Comparison of ENCODE assay signal across 8 mouse cellular contexts in the genomic region with DNA sequence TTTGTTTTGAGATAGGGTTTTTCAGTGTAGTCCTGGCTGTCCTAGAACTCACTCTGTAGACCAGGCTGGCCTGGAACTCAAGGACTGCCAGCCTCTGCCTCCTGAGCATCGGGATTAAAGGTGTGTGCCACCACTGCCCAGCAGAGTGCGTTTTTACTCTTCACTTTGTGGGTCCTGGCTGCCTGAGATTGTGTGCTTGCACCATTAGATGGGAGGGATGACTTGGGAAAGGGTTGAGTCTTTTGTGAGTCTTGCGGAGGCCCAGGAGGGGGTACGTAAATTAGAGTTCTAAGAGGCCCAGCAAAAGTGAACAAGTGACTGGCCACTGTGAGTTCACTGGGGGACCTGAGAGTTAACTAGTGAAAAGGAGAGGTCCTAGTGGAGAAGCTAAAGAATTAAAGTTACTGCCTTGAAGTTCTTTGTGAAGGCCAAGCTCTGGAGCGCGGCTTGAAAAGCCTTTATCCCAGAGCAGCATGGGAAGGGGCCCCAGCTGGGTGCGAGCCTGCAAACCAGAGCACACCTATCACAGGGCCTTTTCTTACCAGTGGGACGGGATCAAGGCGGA. TPM values are rescaled to one million over a fixed set of nuclear protein-coding genes. Genes with fewer than 3 reads are reported as not detected.
A peak's percentile ranks its signal among the peaks of the same experiment; 100 is the strongest.
DNase-seq lines count a peak whose midpoint lies in the region; ATAC-seq and TF ChIP-seq lines count a peak whose summit lies in the region.

No protein-coding gene starts in this region.

- H3K9ac ChIP-seq in hindbrain, embryonic 12.5 days: peak overlapping the region; percentile 59
- H3K9ac ChIP-seq in midbrain, embryonic 11.5 days (ENCODE audit: low read length): peak overlapping the region; percentile 72

- H3K4me2 ChIP-seq in hindbrain, embryonic 12.5 days (replicated peaks): peak overlapping the region; percentile 60
- peak overlapping the region; percentile 60 for H3K4me2 ChIP-seq in midbrain, embryonic 11.5 days

- H3K9me3 ChIP-seq in embryonic facial prominence, embryonic 10.5 days: no peaks in the 10 kb centered on the region
- H3K9me3 ChIP-seq in hindbrain, embryonic 12.5 days (replicated peaks): no peaks in the 10 kb centered on the region
- H3K9me3 ChIP-seq in midbrain, embryonic 11.5 days (ENCODE audit: control insufficient read depth, low read length): no peaks in the 10 kb centered on the region

- no peak for DNase-seq in lung, adult 2 months
- DNase-seq in lung, postnatal 14 days: no peak
- DNase-seq in embryonic facial prominence, embryonic 10.5 days (ENCODE audit: low spot score): no peak
- DNase-seq in midbrain, embryonic 11.5 days (ENCODE audit: low spot score, missing footprints): no peak
- DNase-seq in urinary bladder, postnatal 10 days (ENCODE audit: low spot score): no peak
- DNase-seq in layer of hippocampus, postnatal 36 days: no peak
- DNase-seq in left cerebral cortex, postnatal 25 days (ENCODE audit: low spot score in 2 of 2): no peak

- H3K4me1 ChIP-seq in lung, adult 2 months (ENCODE audit: control insufficient read depth, insufficient read depth, low read length): no peaks in the 10 kb centered on the region; the same call in 1 of the 2 replicates
- peaks cover 26% of the 10 kb centered on the region for H3K4me1 ChIP-seq in embryonic facial prominence, embryonic 10.5 days
- peaks cover 27% of the 10 kb centered on the region for H3K4me1 ChIP-seq in hindbrain, embryonic 12.5 days
- peaks cover 10% of the 10 kb centered on the region for H3K4me1 ChIP-seq in midbrain, embryonic 11.5 days (ENCODE audit: control insufficient read depth, insufficient read depth, low read length)

- peak; percentile 30; the same call in 1 of the 2 replicates for TF ChIP-seq POLR2A in lung, adult 2 months (IDR thresholded peaks at IDR 0.05; ENCODE audit: borderline replicate concordance, extremely low read depth, low read depth, low read length)

- peak; percentile 51; the same call in 1 of the 2 replicates for ATAC-seq in hindbrain, embryonic 12.5 days (ENCODE audit: low FRiP score)
- peak; percentile 43 for ATAC-seq in midbrain, embryonic 11.5 days (ENCODE audit: low FRiP score)

- H3K4me3 ChIP-seq in lung, adult 2 months (replicated peaks; ENCODE audit: extremely low read depth, low read depth, low read length): peak overlapping the region; percentile 74
- peak overlapping the region; percentile 89 for H3K4me3 ChIP-seq in embryonic facial prominence, embryonic 10.5 days
- peak overlapping the region; percentile 83 for H3K4me3 ChIP-seq in hindbrain, embryonic 12.5 days
- peak overlapping the region; percentile 80 for H3K4me3 ChIP-seq in midbrain, embryonic 11.5 days (ENCODE audit: low read depth, low read length)

- H3K27me3 ChIP-seq in embryonic facial prominence, embryonic 10.5 days (replicated peaks; ENCODE audit: low read depth, poor library complexity, severe bottlenecking): no peaks in the 10 kb centered on the region
- H3K27me3 ChIP-seq in hindbrain, embryonic 12.5 days: no peaks in the 10 kb centered on the region
- no peaks in the 10 kb centered on the region for H3K27me3 ChIP-seq in midbrain, embryonic 11.5 days (ENCODE audit: control insufficient read depth, insufficient read depth, low read length)

- 27% methylated on average over 9 of the region's 9 CpGs for WGBS in lung, adult 2 months
- 5% methylated on average over 9 of the region's 9 CpGs for WGBS in embryonic facial prominence, embryonic 10.5 days
- 5% methylated on average over 9 of the region's 9 CpGs for WGBS in hindbrain, embryonic 12.5 days
- 1% methylated on average over 9 of the region's 9 CpGs for WGBS in midbrain, embryonic 11.5 days

- H3K27ac ChIP-seq in embryonic facial prominence, embryonic 10.5 days (replicated peaks): peak overlapping the region; percentile 99
- peak overlapping the region; percentile 99 for H3K27ac ChIP-seq in hindbrain, embryonic 12.5 days
- peak overlapping the region; percentile 83 for H3K27ac ChIP-seq in midbrain, embryonic 11.5 days (ENCODE audit: low read depth, low read length)

- intact Hi-C loops in left cerebral cortex, postnatal 25 days (cut with DNase I): no loop called here

- H3K36me3 ChIP-seq in embryonic facial prominence, embryonic 10.5 days (replicated peaks): peaks cover 25% of the 10 kb centered on the region
- 0 out of 2 replicates have a peak, but pooled peaks cover 5% of the 10 kb centered on the region for H3K36me3 ChIP-seq in hindbrain, embryonic 12.5 days
- no peaks in the 10 kb centered on the region for H3K36me3 ChIP-seq in midbrain, embryonic 11.5 days (ENCODE audit: control insufficient read depth, insufficient read depth, low read length)

- no peak for TF ChIP-seq CTCF in lung, adult 2 months (IDR thresholded peaks at IDR 0.05; ENCODE audit: insufficient read depth, low read length)

RNA-seq across cellular contexts. Expression of a gene that starts 1.3 kb away (rescaled TPM):
- polyA plus RNA-seq in lung, adult 2 months (2012; rRNA removed): 73.3 and 85.3 TPM in 2 replicates
- 73.1 and 84.1 TPM in 2 replicates for polyA plus RNA-seq in embryonic facial prominence, embryonic 10.5 days (2016; fragmentation: Nextera tagmentation; extraction: Ambion mirVana)
- polyA plus RNA-seq in hindbrain, embryonic 12.5 days (2016; fragmentation: Nextera tagmentation; extraction: Ambion mirVana): 76.7 and 77.9 TPM in 2 replicates
- polyA plus RNA-seq in midbrain, embryonic 11.5 days (2014; fragmentation: Nextera tagmentation; extraction: Ambion mirVana): 53.4 and 63.1 TPM in 2 replicates
- total RNA-seq in layer of hippocampus, postnatal 36 days (2021): 10 to 100 TPM; 75.6 to 81.5 TPM
- total RNA-seq in left cerebral cortex, postnatal 25 days (2021): 10 to 100 TPM; 70.8 to 74.0 TPM

RNA-seq across cellular contexts. Expression of a gene that starts 19.5 kb away (rescaled TPM):
- 7.8 and 11.3 TPM in 2 replicates for polyA plus RNA-seq in lung, adult 2 months (2012; rRNA removed)
- 4.7 and 4.9 TPM in 2 replicates for polyA plus RNA-seq in embryonic facial prominence, embryonic 10.5 days (2016; fragmentation: Nextera tagmentation; extraction: Ambion mirVana)
- 3.7 and 6.0 TPM in 2 replicates for polyA plus RNA-seq in hindbrain, embryonic 12.5 days (2016; fragmentation: Nextera tagmentation; extraction: Ambion mirVana)
- 2.9 and 3.2 TPM in 2 replicates for polyA plus RNA-seq in midbrain, embryonic 11.5 days (2014; fragmentation: Nextera tagmentation; extraction: Ambion mirVana)
- under 1 TPM in 1 of 2 experiments, not detected in 1; 0.33 TPM for total RNA-seq in layer of hippocampus, postnatal 36 days (2021)
- under 1 TPM; 0.30 to 0.66 TPM for total RNA-seq in left cerebral cortex, postnatal 25 days (2021)

RNA-seq across cellular contexts. Expression of a gene that starts 35.4 kb away (rescaled TPM):
- 26.5 and 28.4 TPM in 2 replicates for polyA plus RNA-seq in lung, adult 2 months (2012; rRNA removed)
- polyA plus RNA-seq in embryonic facial prominence, embryonic 10.5 days (2016; fragmentation: Nextera tagmentation; extraction: Ambion mirVana): 119 and 121 TPM in 2 replicates
- 80.4 and 81.9 TPM in 2 replicates for polyA plus RNA-seq in hindbrain, embryonic 12.5 days (2016; fragmentation: Nextera tagmentation; extraction: Ambion mirVana)
- 64.5 and 68.0 TPM in 2 replicates for polyA plus RNA-seq in midbrain, embryonic 11.5 days (2014; fragmentation: Nextera tagmentation; extraction: Ambion mirVana)
- 10 to 100 TPM; 10.6 to 11.4 TPM for total RNA-seq in layer of hippocampus, postnatal 36 days (2021)
- 10 to 100 TPM; 14.3 to 15.6 TPM for total RNA-seq in left cerebral cortex, postnatal 25 days (2021)

RNA-seq across cellular contexts. Expression of a gene that starts 47.1 kb away (rescaled TPM):
- polyA plus RNA-seq in lung, adult 2 months (2012; rRNA removed): 23.6 and 24.3 TPM in 2 replicates
- 32.0 and 32.7 TPM in 2 replicates for polyA plus RNA-seq in embryonic facial prominence, embryonic 10.5 days (2016; fragmentation: Nextera tagmentation; extraction: Ambion mirVana)
- 56.5 and 61.0 TPM in 2 replicates for polyA plus RNA-seq in hindbrain, embryonic 12.5 days (2016; fragmentation: Nextera tagmentation; extraction: Ambion mirVana)
- 57.9 and 59.9 TPM in 2 replicates for polyA plus RNA-seq in midbrain, embryonic 11.5 days (2014; fragmentation: Nextera tagmentation; extraction: Ambion mirVana)
- 10 to 100 TPM; 58.9 to 59.4 TPM for total RNA-seq in layer of hippocampus, postnatal 36 days (2021)
- total RNA-seq in left cerebral cortex, postnatal 25 days (2021): 10 to 100 TPM; 45.5 to 48.2 TPM

RNA-seq across cellular contexts. Expression of a gene that starts 47.2 kb away (rescaled TPM):
- polyA plus RNA-seq in lung, adult 2 months (2012; rRNA removed): 47.8 and 58.7 TPM in 2 replicates
- polyA plus RNA-seq in embryonic facial prominence, embryonic 10.5 days (2016; fragmentation: Nextera tagmentation; extraction: Ambion mirVana): 19.0 and 21.2 TPM in 2 replicates
- 19.4 and 21.5 TPM in 2 replicates for polyA plus RNA-seq in hindbrain, embryonic 12.5 days (2016; fragmentation: Nextera tagmentation; extraction: Ambion mirVana)
- 14.8 and 15.1 TPM in 2 replicates for polyA plus RNA-seq in midbrain, embryonic 11.5 days (2014; fragmentation: Nextera tagmentation; extraction: Ambion mirVana)
- total RNA-seq in layer of hippocampus, postnatal 36 days (2021): 10 to 100 TPM; 17.8 to 18.4 TPM
- 10 to 100 TPM; 18.1 to 19.4 TPM for total RNA-seq in left cerebral cortex, postnatal 25 days (2021)
